Mouse (Mus musculus) limb, embryonic 11.5 days (tissue): ENCODE measurements around the gene Gjd3. TPM values are rescaled to one million over a fixed set of nuclear protein-coding genes. Genes with fewer than 3 reads are reported as not detected.

Source experiments
- ATAC-seq: fragments of 200-750 bp; cut with Nextera tagmentation; 2 replicates; pipeline ENCODE4 v1.8.0; 2017; ENCODE audit warnings: low read depth; ENCODE audit not compliant: insufficient number of reproducible peaks, low FRiP score, low TSS enrichment
- DNase-seq: peaks from one replicate; pipeline ENCODE4 v3.0.0-alpha.2; 2015; ENCODE audit warnings: low spot score
- H3K27ac ChIP-seq: fragments of 300-500 bp; sonication (generic); replicated peaks from 2 replicates; pipeline ENCODE4 v1.5.1; 2014; ENCODE audit warnings: low read depth, mild to moderate bottlenecking, low read length
- H3K27me3 ChIP-seq: fragments of 300-500 bp; sonication (generic); 2 replicates; pipeline ENCODE4 v1.6.1; 2014; ENCODE audit warnings: mild to moderate bottlenecking, low read length, mixed read lengths; ENCODE audit not compliant: control insufficient read depth, insufficient read depth
- H3K36me3 ChIP-seq: fragments of 300-500 bp; sonication (generic); 2 replicates; pipeline ENCODE4 v1.6.1; 2014; ENCODE audit warnings: mild to moderate bottlenecking, low read length, moderate library complexity, mixed read lengths; ENCODE audit not compliant: control insufficient read depth, insufficient read depth
- H3K4me1 ChIP-seq: fragments of 300-500 bp; sonication (generic); 2 replicates; pipeline ENCODE4 v1.6.1; 2014; ENCODE audit warnings: low read length, mixed read lengths; ENCODE audit not compliant: control insufficient read depth, insufficient read depth
- H3K4me2 ChIP-seq: fragments of 300-500 bp; sonication (generic); 2 replicates; pipeline ENCODE4 v1.6.1; 2014; ENCODE audit warnings: low read depth, mild to moderate bottlenecking, moderate library complexity; ENCODE audit not compliant: severe bottlenecking
- H3K4me3 ChIP-seq: fragments of 300-500 bp; sonication (generic); 2 replicates; pipeline ENCODE4 v1.5.1; 2014; ENCODE audit warnings: low read depth, low read length
- H3K9ac ChIP-seq: fragments of 300-500 bp; sonication (generic); 2 replicates; pipeline ENCODE4 v1.6.1; 2014; ENCODE audit warnings: mild to moderate bottlenecking, low read length
- H3K9me3 ChIP-seq: fragments of 300-500 bp; sonication (generic); 2 replicates; pipeline ENCODE4 v1.6.1; 2016; ENCODE audit warnings: low read length; ENCODE audit not compliant: control insufficient read depth
- WGBS: fragments of 180-500 bp; shearing (Covaris S2); extraction: QIAGEN DNeasy Blood & Tissue Kit; methylation state at CpG from one replicate; pipeline ENCODE4 v1.1.7; 2014; 5-methylcytosine and 5-hydroxymethylcytosine counted together
- polyA plus RNA-seq: library from polyadenylated mRNA; unstranded; fragments of >200 nt; fragmentation: Nextera tagmentation; extraction: Ambion mirVana; gene quantifications from 2 replicates; pipeline ENCODE4 v1.2.1, GENCODE M21; 2014

Gjd3 gene
- polyA plus RNA-seq, 1 experiment from 2014 or later, result not detected

DNA sequence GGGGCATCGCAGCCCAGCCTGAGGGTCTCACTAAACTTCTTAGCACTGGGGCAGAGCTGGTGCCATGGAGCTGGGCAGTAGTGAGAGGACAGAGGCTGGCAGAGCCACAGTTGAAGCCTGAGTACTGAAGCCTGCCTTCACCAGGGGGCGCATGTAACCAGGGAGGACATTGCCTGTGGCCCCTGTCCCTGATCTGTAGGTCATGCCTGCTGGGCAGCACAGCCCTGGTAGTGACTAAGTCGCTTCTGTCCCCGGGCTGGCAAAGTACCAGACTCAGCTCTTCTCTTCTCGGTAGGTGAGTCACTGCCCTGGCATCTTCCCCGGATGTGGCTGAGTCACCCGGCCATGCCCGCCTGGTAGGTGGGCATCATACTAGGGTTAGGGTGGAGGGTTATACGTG lies 49.7 kb downstream of the Gjd3 start:
- Histone ChIP-seq H3K9ac (peak overlapping the region; percentile 13; the same call in 1 of the 2 replicates), H3K4me2 (peak overlapping the region; percentile 39), H3K4me1 (peaks cover 68% of the 10 kb centered on the region), H3K27me3 (no peaks in the 10 kb centered on the region), H3K36me3 (no peaks in the 10 kb centered on the region), H3K4me3 (0 out of 2 replicates have a peak overlapping the region, but pooled peaks have one; percentile 10), H3K27ac (peak overlapping the region; percentile 47), H3K9me3 (no peaks in the 10 kb centered on the region)
- DNase-seq (no peak), ATAC-seq (no peak)
- 48% methylated on average over 9 of the region's 9 CpGs for WGBS

DNA sequence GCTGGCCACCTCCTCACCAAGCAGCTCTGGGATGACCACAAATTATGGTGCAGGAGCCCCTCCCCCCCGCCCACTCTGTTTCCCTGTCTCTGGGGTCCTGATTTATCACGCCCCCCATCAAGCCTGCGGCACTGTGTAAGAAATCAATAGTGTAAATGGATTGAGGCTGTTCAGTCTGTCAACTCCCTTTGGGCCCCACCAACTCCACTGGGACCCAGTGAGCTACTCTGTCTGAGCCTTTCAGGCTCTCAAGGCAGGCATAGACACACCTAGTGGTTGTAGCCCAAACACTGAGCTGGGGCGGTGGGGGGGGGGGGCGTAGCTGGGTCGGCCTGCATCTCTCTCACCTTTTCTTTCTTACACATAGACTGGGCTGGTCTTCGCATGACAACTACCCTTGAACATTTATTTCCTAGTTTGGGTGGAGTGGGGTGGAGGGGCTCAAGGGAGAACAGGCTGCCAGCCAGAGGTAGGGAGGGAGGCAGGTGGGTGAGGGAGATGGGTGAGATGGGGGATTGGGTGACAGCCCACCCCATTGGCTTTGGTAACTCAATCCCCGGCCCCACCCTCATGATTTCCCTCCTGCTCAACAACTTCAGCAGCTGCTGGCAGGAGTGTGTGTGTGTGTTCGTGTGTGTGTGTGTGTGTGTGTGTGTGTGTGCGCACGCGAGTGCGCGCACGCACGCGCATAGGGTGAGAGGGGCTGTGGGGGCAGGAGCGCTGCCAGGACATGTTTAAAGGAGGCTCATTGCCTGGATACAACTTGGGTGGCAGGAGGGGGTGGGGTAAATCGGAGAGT lies 50.3 kb downstream of the Gjd3 start:
- H3K27ac ChIP-seq, result peak overlapping the region; percentile 47
- no peaks in the 10 kb centered on the region for H3K27me3 ChIP-seq
- H3K4me3 ChIP-seq, result 0 out of 2 replicates have a peak overlapping the region, but pooled peaks have one; percentile 10
- WGBS, result 18% methylated on average over 19 of the region's 19 CpGs
- peak overlapping the region; percentile 13; the same call in 1 of the 2 replicates for H3K9ac ChIP-seq
- peak overlapping the region; percentile 39 for H3K4me2 ChIP-seq
- H3K4me1 ChIP-seq, result peaks cover 73% of the 10 kb centered on the region
- H3K9me3 ChIP-seq, result no peaks in the 10 kb centered on the region
- peak; percentile 69 for DNase-seq
- H3K36me3 ChIP-seq, result no peaks in the 10 kb centered on the region
- 0 out of 2 replicates have a peak, but pooled peaks have one; percentile 18 for ATAC-seq

Other genes with a start within 250 kb of the Gjd3 start
- gene Thra, start 242.4 kb downstream of the Gjd3 start, polyA plus RNA-seq, result 16.5 and 17.7 TPM in 2 replicates
- 1.0 and 1.1 TPM in 2 replicates for gene Nr1d1, start 207.7 kb downstream of the Gjd3 start, polyA plus RNA-seq
- gene Msl1, start 187.5 kb downstream of the Gjd3 start, polyA plus RNA-seq, result 24.6 and 25.6 TPM in 2 replicates
- 44.9 and 51.1 TPM in 2 replicates for gene Casc3, start 178.1 kb downstream of the Gjd3 start, polyA plus RNA-seq
- 2.2 and 2.8 TPM in 2 replicates for gene Rapgefl1, start 146.2 kb downstream of the Gjd3 start, polyA plus RNA-seq
- gene Wipf2, start 119.4 kb downstream of the Gjd3 start, polyA plus RNA-seq, result 6.3 and 7.4 TPM in 2 replicates
- 58.7 and 63.4 TPM in 2 replicates for gene Cdc6, start 75.2 kb downstream of the Gjd3 start, polyA plus RNA-seq
- gene Rara, start 55.2 kb downstream of the Gjd3 start, polyA plus RNA-seq, result 46.7 and 48.7 TPM in 2 replicates
- gene Top2a, start 41.2 kb upstream of the Gjd3 start, polyA plus RNA-seq, result 422 and 448 TPM in 2 replicates
- 799 and 884 TPM in 2 replicates for gene Igfbp4, start 58.2 kb upstream of the Gjd3 start, polyA plus RNA-seq
- gene Tns4, start 106.3 kb upstream of the Gjd3 start, polyA plus RNA-seq, result 1.2 and 1.6 TPM in 2 replicates
- gene Ccr7, start 172.1 kb upstream of the Gjd3 start, polyA plus RNA-seq, result 1.0 and 1.3 TPM in 2 replicates
- 261 and 272 TPM in 2 replicates for gene Smarce1, start 248.0 kb upstream of the Gjd3 start, polyA plus RNA-seq